Mouse (Mus musculus) embryo, embryonic 10 days (tissue): ENCODE measurements around the gene Il18r1.

Experiments
- DNase-seq: peaks from one replicate; pipeline ENCODE4 v3.0.0-alpha.2; 2015; ENCODE audit warnings: low spot score

The Il18r1 gene

GRCm38 (mm10) chr1:40499708-40500107 is 34.4 kb downstream of the Il18r1 start:
- DNase-seq, result no peak

GRCm38 (mm10) chr1:40501126-40501525 is 35.8 kb downstream of the Il18r1 start:
- DNase-seq, result no peak

GRCm38 (mm10) chr1:40501546-40502398 is 36.4 kb downstream of the Il18r1 start:
- DNase-seq, result no peak

- no peak for DNase-seq
Measured at GRCm38 (mm10) chr1:40504548-40504947, 39.2 kb downstream of the Il18r1 start.

GRCm38 (mm10) chr1:40514851-40515585 is 49.7 kb downstream of the Il18r1 start, which contains the start of gene Il18rap:
TSS of gene Il18rap (plus strand) at chr1:40515362.
- peak; percentile 4 for DNase-seq

- no peak for DNase-seq
Measured at GRCm38 (mm10) chr1:40516364-40516763, 51.0 kb downstream of the Il18r1 start.

GRCm38 (mm10) chr1:40522918-40523317 is 57.6 kb downstream of the Il18r1 start:
- DNase-seq, result no peak

GRCm38 (mm10) chr1:40523971-40524722 is 58.8 kb downstream of the Il18r1 start:
- no peak for DNase-seq

GRCm38 (mm10) chr1:40529287-40529686 is 63.9 kb downstream of the Il18r1 start:
- DNase-seq, result no peak

GRCm38 (mm10) chr1:40537577-40537976 is 72.2 kb downstream of the Il18r1 start:
- no peak for DNase-seq

- DNase-seq, result peak; percentile 79
Measured at GRCm38 (mm10) chr1:40544650-40545049, 79.3 kb downstream of the Il18r1 start.

GRCm38 (mm10) chr1:40546645-40547044 is 81.3 kb downstream of the Il18r1 start:
- DNase-seq, result no peak

GRCm38 (mm10) chr1:40547064-40547572 is 81.8 kb downstream of the Il18r1 start:
- no peak for DNase-seq

- no peak for DNase-seq
Measured at GRCm38 (mm10) chr1:40547762-40548161, 82.4 kb downstream of the Il18r1 start.
